Mouse (Mus musculus) cerebellum, adult 2 months (tissue): ENCODE measurements around the gene Slc39a9. TPM values are rescaled to one million over a fixed set of nuclear protein-coding genes. Genes with fewer than 3 reads are reported as not detected.
A peak's percentile ranks its signal among the peaks of the same experiment; 100 is the strongest.

Experiments
- DNase-seq, 2 experiments: peaks; one replicate each; pipeline ENCODE4 v3.0.0; 2021
- H3K27ac ChIP-seq: fragments of 200-500 bp; 2 replicates; pipeline ENCODE4 v1.5.1; 2012; ENCODE audit warnings: low read length, control low read depth, inconsistent platforms; ENCODE audit not compliant: insufficient read depth
- H3K27me3 ChIP-seq: fragments of 200-500 bp; 2 replicates; pipeline ENCODE4 v1.6.1; 2012; ENCODE audit warnings: inconsistent platforms, mild to moderate bottlenecking, low read length, moderate library complexity; ENCODE audit not compliant: control insufficient read depth, insufficient read depth
- H3K4me1 ChIP-seq: fragments of 200-500 bp; 2 replicates; pipeline ENCODE4 v1.6.1; 2011; ENCODE audit warnings: low read length; ENCODE audit not compliant: control insufficient read depth, insufficient read depth
- H3K4me3 ChIP-seq: fragments of 200-500 bp; replicated peaks from 2 replicates; pipeline ENCODE3; 2011; ENCODE audit warnings: mild to moderate bottlenecking, low read depth, low read length, control low read depth; ENCODE audit not compliant: insufficient read depth
- CTCF ChIP-seq: fragments of 200-500 bp; IDR thresholded peaks from 2 replicates; pipeline ENCODE4 v1.5.1; 2011; ENCODE audit warnings: low read depth, mild to moderate bottlenecking, control low read depth, low read length, moderate library complexity, borderline replicate concordance; ENCODE audit not compliant: insufficient read depth
- POLR2A ChIP-seq: fragments of 200-500 bp; IDR thresholded peaks from 2 replicates; pipeline ENCODE4 v1.6.1; 2011; ENCODE audit warnings: low read length, control low read depth, borderline replicate concordance; ENCODE audit not compliant: insufficient read depth
- WGBS: fragments of 180-500 bp; shearing (Covaris S2); methylation state at CpG from one replicate; pipeline ENCODE4 v1.1.7; 2018; 5-methylcytosine and 5-hydroxymethylcytosine counted together
- polyA plus RNA-seq: library from polyadenylated mRNA; depleted of rRNA; stranded (reverse); fragments of >200 nt; gene quantifications from 2 replicates; pipeline ENCODE4 v1.2.3, GENCODE M21; 2012

Gene Slc39a9
- polyA plus RNA-seq, 1 experiment, result 31.9 TPM

DNA sequence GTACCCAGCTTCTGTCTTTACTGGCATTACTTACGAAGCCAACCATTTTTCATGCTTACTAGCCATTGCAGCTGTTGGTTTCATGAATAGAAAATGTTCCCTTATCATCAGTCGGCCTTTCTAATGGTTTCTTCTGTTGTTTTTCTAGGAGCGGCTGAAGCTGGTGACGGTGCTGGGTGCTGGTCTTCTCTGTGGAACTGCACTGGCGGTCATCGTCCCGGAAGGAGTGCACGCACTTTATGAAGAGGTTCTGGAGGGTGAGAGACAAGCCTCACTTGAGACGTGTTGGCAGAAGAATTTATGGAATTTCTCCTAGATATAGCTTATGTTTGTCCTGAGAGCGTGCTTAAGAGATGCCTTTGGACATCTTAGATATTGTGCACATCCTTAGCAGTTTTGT is 18.6 kb downstream of the Slc39a9 start:
- Histone ChIP-seq H3K27me3 (no peaks in the 10 kb centered on the region), H3K4me3 (no peak overlapping the region), H3K27ac (no peak overlapping the region), H3K4me1 (peaks cover 4% of the 10 kb centered on the region; the same call in 1 of the 2 replicates)
- TF ChIP-seq POLR2A (no peak), CTCF (no peak)
- WGBS, result 89% methylated on average over 10 of the region's 10 CpGs
- DNase-seq, result no peak

DNA sequence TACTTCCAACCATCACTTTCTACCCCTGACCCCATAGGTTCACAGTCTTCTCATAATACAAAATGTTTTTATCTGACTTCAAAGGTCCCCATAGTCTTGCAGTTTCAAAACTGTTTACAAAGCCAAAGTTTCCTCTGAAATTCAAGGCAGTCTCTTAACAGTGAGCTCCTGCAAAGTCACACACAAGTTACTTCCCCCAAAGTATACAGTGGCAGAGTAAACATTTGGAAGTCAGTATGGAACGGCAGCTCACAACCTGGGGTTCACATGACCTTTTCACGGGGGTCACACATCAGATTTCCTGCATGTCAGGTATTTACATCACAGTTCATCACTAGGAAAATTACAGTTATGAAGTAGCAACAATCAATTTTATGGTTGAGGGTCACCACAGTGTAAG is 20.3 kb downstream of the Slc39a9 start:
- no peak for DNase-seq
- TF ChIP-seq CTCF (no peak), POLR2A (no peak)
- 86% methylated on average over 2 of the region's 2 CpGs for WGBS
- Histone ChIP-seq H3K4me1 (peaks cover 4% of the 10 kb centered on the region; the same call in 1 of the 2 replicates), H3K27me3 (no peaks in the 10 kb centered on the region), H3K27ac (no peak overlapping the region), H3K4me3 (no peak overlapping the region)

DNA sequence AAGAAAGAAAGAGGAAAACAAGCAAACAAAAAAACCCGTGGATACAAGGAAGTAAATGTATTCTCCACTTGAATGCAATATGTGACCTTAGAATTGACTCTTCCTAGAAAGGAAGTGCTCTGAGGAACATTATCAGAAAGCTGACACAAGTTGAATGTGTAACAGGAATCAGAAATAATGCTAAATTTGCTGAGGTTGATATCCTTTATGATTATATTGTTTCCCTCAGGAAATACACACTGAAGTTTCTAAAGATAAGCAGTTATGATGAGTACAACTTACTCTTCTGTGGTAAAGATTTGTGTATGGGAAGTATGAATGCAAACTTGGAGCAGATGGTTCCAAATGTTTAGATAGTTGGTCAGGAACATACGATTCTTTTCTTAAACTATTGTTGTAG is 24.7 kb downstream of the Slc39a9 start:
- DNase-seq, result no peak
- Histone ChIP-seq H3K27ac (no peak overlapping the region), H3K4me1 (peaks cover 4% of the 10 kb centered on the region; the same call in 1 of the 2 replicates), H3K4me3 (no peak overlapping the region), H3K27me3 (no peaks in the 10 kb centered on the region)
- 86% methylated on average over 2 of the region's 2 CpGs for WGBS
- TF ChIP-seq CTCF (no peak), POLR2A (no peak)

DNA sequence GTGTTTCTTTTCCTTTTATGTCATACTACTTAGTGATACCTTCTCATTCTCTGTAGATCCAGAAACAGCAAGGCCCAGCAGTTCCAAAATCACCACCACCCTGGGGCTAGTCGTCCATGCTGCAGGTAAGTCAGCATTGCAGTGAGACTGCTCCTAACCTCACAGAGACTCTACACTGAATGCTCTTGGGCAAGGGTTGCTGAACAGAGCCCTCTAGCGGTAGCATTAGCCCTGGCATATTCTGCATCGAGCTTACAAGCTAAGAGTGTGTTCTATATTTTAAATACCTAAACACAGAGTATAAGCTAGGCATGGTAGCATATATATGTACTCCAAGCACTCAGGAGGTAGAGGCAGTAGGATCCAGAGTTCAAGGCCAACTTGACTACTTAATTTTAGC is 29.5 kb downstream of the Slc39a9 start:
- TF ChIP-seq CTCF, result peak; percentile 71
- no peak for TF ChIP-seq POLR2A
- DNase-seq, result peak; percentile 47 to 61
- no peak overlapping the region for H3K4me3 ChIP-seq
- H3K27me3 ChIP-seq, result no peaks in the 10 kb centered on the region; the same call in 1 of the 2 replicates
- H3K4me1 ChIP-seq, result no peaks in the 10 kb centered on the region
- H3K27ac ChIP-seq, result no peak overlapping the region
- 2% methylated on average over 3 of the region's 3 CpGs for WGBS

DNA sequence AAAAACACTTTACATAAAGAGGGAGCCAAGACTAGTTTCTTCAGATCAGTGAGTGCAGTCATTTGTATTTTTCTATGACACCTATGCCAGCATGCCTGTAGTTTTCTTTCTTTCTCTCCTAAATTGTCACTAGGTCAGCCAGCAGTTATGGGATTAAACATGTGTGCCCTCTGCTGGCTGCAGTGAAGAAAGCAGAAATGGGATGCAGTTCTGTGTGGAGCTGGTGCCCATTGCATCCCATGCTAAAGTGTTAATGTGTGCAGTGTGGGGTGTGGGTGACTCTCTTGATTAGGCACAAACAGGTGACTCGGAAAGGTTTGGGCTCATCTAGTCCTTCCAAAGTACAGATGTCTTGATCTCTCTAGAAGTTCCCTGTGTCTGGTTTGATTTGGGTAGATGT is 37.7 kb downstream of the Slc39a9 start:
- H3K4me1 ChIP-seq, result no peaks in the 10 kb centered on the region
- H3K27ac ChIP-seq, result no peak overlapping the region
- TF ChIP-seq CTCF, result peak; percentile 61
- no peak for TF ChIP-seq POLR2A
- DNase-seq, result peak; percentile 29 to 40
- 96% methylated on average over 1 of the region's 1 CpGs for WGBS
- no peak overlapping the region for H3K4me3 ChIP-seq
- H3K27me3 ChIP-seq, result no peaks in the 10 kb centered on the region

DNA sequence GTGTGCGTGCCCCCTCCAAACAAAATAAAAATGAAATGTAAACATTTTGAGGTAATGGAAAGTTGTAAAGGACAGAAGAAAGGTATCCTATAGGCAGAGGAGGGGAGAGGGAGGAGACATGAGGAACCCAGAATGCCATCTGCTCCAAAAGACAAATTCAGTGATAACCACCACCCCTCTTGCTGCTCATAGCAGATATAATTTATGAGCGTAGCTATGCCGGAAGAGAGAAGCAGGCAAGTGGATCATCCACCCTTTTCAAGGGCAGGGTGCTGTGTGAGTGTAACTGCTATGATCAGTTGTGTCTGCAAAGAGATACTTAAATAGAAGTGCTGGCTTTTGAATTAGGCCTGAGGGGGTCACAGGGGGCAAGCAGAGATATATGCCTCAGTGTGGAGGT is 39.9 kb downstream of the Slc39a9 start:
- TF ChIP-seq POLR2A (no peak), CTCF (no peak)
- Histone ChIP-seq H3K4me1 (peaks cover 5% of the 10 kb centered on the region; the same call in 1 of the 2 replicates), H3K27me3 (no peaks in the 10 kb centered on the region), H3K4me3 (no peak overlapping the region), H3K27ac (no peak overlapping the region)
- no peak for DNase-seq
- 95% methylated on average over 3 of the region's 3 CpGs for WGBS

DNA sequence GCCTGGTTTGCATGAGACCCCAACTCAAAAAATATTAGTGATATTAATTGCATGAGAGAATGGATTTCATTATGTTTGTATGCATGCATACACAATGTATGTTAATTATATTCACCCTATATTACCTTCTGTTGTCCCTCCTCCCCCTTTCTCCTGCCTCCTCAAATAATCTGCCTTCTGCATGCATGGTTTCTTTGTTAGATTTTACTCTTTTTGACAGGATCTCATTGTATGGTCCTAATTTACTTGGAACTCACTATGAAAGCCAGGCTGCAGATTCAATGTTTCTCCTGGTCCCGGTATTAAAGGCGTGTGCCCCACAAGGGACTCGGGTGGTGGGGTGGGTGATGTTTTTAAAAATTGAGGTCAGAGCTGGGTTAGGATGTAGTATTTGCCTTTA is 40.6 kb downstream of the Slc39a9 start:
- 61% methylated on average over 3 of the region's 3 CpGs for WGBS
- Histone ChIP-seq H3K27me3 (no peaks in the 10 kb centered on the region), H3K4me3 (no peak overlapping the region), H3K4me1 (peaks cover 5% of the 10 kb centered on the region; the same call in 1 of the 2 replicates), H3K27ac (no peak overlapping the region)
- TF ChIP-seq POLR2A (no peak), CTCF (no peak)
- DNase-seq, result no peak

DNA sequence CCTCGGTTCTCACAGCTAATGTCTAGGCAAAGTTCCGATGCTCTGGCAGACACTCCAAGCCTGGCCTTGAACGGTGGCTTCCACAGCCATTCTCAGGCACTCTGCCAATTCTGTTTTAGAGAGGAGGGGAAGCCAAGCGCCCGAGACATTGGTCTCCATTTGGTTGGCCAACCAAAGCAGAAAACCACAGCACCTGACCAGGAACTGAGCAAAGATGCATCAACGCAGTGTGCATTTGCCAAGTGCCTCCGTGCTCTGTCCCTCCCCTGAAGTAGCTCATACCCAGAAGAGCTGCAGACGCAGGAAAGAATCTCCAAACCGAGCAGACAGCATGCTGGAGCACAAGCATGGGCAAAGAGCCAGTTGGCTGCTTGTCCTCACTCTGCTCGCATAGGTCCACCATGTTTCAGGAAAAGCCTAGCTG is 44.1 kb downstream of the Slc39a9 start:
- Histone ChIP-seq H3K4me1 (peaks cover 5% of the 10 kb centered on the region; the same call in 1 of the 2 replicates), H3K27ac (no peak overlapping the region), H3K27me3 (no peaks in the 10 kb centered on the region; the same call in 1 of the 2 replicates), H3K4me3 (no peak overlapping the region)
- 4% methylated on average over 10 of the region's 10 CpGs for WGBS
- no peak for TF ChIP-seq POLR2A
- no peak for TF ChIP-seq CTCF
- DNase-seq, result peak; percentile 47 to 63
